Mouse (Mus musculus): ENCODE measurements at regions not wholly inside any gene's neighbourhood (a gene's known extent, or its start where the extent isn't known, plus 50 kb on each side); places are given as distances from the start of the nearest gene placed in this dataset.
A peak's percentile ranks its signal among the peaks of the same experiment; 100 is the strongest.

- ATAC-seq (ENCODE audit: poor library complexity, severe bottlenecking): peak; percentile 82
These were observed 158.0 kb upstream of the Cited2 start for GRCm38 (mm10) chr10:17564895-17565620.

- no peak for ATAC-seq (ENCODE audit: poor library complexity, severe bottlenecking)
These were observed 156.0 kb upstream of the Cited2 start for GRCm38 (mm10) chr10:17566975-17567374.

- no peak for ATAC-seq (ENCODE audit: poor library complexity, severe bottlenecking)
These were observed 155.4 kb upstream of the Cited2 start for GRCm38 (mm10) chr10:17567631-17568030.

GRCm38 (mm10) chr10:17569577-17570113, 153.4 kb upstream of the Cited2 start:
- no peak for ATAC-seq (ENCODE audit: poor library complexity, severe bottlenecking)

GRCm38 (mm10) chr10:17574894-17575293, 148.1 kb upstream of the Cited2 start:
- ATAC-seq (ENCODE audit: poor library complexity, severe bottlenecking): peak; percentile 35

GRCm38 (mm10) chr10:17575448-17576332, 147.3 kb upstream of the Cited2 start:
- peak; percentile 80 for ATAC-seq (ENCODE audit: poor library complexity, severe bottlenecking)

- ATAC-seq (ENCODE audit: poor library complexity, severe bottlenecking): no peak
These were observed 146.7 kb upstream of the Cited2 start for GRCm38 (mm10) chr10:17576333-17576750.

GRCm38 (mm10) chr10:17579463-17579862, 143.6 kb upstream of the Cited2 start:
- no peak for ATAC-seq (ENCODE audit: poor library complexity, severe bottlenecking)

- ATAC-seq (ENCODE audit: poor library complexity, severe bottlenecking): no peak
These were observed 138.2 kb upstream of the Cited2 start for GRCm38 (mm10) chr10:17584842-17585241.

GRCm38 (mm10) chr10:17586910-17587309, 136.1 kb upstream of the Cited2 start:
- no peak for ATAC-seq (ENCODE audit: poor library complexity, severe bottlenecking)

GRCm38 (mm10) chr10:17589136-17589535, 133.9 kb upstream of the Cited2 start:
- peak; percentile 65 for ATAC-seq (ENCODE audit: poor library complexity, severe bottlenecking)

- no peak for ATAC-seq (ENCODE audit: poor library complexity, severe bottlenecking)
These were observed 132.8 kb upstream of the Cited2 start for GRCm38 (mm10) chr10:17590195-17590594.

- no peak for ATAC-seq (ENCODE audit: poor library complexity, severe bottlenecking)
These were observed 130.6 kb upstream of the Cited2 start for GRCm38 (mm10) chr10:17592387-17592786.

- ATAC-seq (ENCODE audit: poor library complexity, severe bottlenecking): no peak
These were observed 126.9 kb upstream of the Cited2 start for GRCm38 (mm10) chr10:17596126-17596525.

- ATAC-seq (ENCODE audit: poor library complexity, severe bottlenecking): no peak
These were observed 126.3 kb upstream of the Cited2 start for GRCm38 (mm10) chr10:17596743-17597142.

GRCm38 (mm10) chr10:17599246-17599645, 123.8 kb upstream of the Cited2 start:
- ATAC-seq (ENCODE audit: poor library complexity, severe bottlenecking): no peak

GRCm38 (mm10) chr10:17599831-17600761, 122.9 kb upstream of the Cited2 start:
- ATAC-seq (ENCODE audit: poor library complexity, severe bottlenecking): no peak

GRCm38 (mm10) chr10:17600762-17601108, 122.3 kb upstream of the Cited2 start:
- no peak for ATAC-seq (ENCODE audit: poor library complexity, severe bottlenecking)

GRCm38 (mm10) chr10:17602446-17602845, 120.6 kb upstream of the Cited2 start:
- ATAC-seq (ENCODE audit: poor library complexity, severe bottlenecking): no peak

- no peak for ATAC-seq (ENCODE audit: poor library complexity, severe bottlenecking)
These were observed 114.8 kb upstream of the Cited2 start for GRCm38 (mm10) chr10:17608220-17608619.

- no peak for ATAC-seq (ENCODE audit: poor library complexity, severe bottlenecking)
These were observed 112.4 kb upstream of the Cited2 start for GRCm38 (mm10) chr10:17610592-17610991.
